Mouse (Mus musculus): ENCODE measurements around the gene Ap1g2.
A peak's percentile ranks its signal among the peaks of the same experiment; 100 is the strongest.

Gene Ap1g2

DNA sequence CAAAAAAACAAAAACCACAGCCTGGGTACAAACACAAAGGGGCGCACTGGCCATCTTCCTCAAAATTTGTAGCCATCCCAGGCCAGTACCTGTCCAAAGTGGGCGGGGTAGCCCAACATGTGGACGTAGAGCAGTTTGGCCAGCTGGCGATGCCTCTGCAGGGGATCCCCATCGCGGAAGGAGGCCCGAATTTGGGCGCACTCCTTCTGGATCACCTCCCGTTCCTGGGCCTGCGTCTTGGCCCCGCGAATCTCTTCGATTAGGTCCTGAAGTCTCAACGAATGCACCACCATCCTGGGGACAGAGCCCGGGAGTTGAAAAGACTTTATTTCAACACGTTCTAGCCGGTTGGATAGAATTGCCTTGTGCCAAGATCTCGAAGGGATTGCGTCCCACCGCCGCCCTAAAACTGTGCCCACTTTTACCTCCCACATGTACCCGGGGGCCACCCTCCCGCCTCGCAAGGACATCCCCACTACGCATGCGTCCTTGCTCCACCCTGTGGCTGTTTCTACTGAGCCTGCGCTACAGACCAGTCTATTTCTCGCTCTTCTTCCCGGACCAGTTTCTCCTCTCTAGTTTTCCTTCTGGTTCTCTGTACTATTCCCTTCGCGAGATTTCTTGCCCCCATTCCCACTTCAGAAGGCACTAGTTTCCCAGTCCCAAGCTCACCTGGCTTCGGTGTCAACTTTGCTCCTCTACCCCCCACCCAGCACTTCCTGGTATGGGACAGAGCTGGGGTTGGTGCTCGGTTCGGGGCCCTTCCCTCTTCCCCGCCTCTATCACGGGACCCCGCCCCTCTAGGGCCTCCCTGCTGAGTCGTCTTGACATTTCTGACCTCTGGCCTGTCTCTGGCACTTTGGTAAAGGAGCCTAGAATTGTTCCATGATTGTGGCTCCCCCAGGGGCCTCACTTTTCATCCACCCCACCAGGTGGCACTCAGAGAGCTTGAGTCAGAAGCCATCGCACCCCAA is at the start of gene Ap1g2:
Gene Ap1g2, minus strand, starts transcription at position 758 of the 974 bp plus-strand sequence.
- peak; percentile 88 for DNase-seq (ENCODE audit: low spot score)

DNA sequence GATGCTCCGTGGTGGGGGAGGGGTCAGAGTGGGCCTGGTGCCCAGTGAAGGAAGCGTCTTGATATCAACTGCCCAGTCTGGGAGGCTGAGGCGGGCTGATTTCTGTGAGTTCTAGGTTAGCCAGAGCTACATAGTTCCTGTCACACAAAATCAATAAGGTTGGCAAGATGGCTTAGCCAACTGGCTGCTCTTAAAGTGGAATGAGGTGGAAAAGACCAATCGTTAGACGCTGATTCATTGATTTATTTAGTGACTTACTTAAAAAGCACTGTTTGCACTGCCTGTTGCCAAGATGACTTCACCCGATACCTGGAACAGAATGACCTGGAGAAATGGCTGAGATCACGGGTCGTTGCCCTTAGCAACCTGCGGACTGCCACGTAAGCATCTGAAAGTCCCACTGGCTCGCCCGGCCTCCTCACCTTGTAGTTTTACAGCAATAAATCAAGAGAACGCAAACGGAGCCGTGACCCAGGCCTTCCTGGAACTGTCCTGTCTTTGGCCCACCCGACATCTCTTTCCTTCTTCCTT is 46.6 kb upstream of the Ap1g2 start:
- no peak for DNase-seq (ENCODE audit: low spot score)

DNA sequence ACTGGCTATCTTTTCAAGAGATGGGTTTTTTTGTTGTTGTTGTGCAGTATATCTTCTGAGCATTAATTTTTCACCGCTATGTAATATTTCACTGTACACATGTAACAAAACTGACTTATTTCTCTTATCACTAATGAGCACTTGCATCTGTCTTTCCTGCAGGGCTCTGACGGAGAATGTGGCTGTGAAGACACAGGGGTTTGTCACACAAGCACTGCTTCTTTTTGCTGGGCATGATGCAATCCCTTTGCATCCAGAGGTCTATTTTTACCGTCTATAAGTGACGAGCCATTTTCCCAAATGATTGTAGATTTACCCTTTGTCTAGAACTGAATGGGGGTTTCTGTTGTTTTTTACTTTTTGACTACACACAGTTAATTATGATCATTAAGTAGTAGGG is 45.8 kb upstream of the Ap1g2 start:
- DNase-seq (ENCODE audit: low spot score): no peak

DNA sequence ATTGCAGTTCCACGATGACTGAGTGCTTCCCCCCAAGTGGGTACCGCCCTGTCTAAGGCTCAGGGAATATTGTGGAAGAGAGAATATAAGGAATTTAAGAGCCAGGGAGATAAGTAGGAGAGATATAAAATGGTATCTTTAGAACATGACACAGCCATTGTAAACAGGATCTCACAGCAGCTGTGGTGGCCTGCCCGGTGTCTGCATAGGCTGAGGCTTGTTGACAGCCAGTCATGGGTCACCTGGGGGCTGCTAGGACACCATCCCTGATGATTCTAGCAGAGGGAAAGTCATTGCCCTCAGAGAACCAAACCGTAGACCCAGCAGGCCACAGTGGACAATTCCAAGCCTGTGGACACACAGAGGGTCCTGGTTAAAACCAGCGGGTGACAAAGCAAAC is 44.6 kb upstream of the Ap1g2 start:
- DNase-seq (ENCODE audit: low spot score): no peak

DNA sequence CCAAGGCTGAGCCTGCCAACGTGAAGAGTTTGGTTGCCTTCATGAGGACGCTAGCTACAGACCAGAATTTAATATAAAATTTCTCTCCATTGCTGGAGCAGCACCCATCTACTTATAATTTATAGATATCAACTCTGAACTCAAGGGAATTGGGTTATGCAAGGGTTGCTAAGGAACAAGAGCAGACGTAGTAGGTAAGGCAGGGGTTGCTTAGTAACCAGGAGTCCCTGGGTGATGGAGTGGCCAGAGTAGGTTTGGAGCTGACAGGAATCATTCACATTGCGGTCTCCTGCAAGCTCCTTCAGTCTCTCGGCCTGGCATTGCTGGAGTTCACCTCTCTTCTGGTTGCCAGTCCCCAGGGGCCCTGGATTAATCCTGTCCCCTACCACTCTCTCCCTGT is 42.6 kb upstream of the Ap1g2 start:
- DNase-seq (ENCODE audit: low spot score): no peak

DNA sequence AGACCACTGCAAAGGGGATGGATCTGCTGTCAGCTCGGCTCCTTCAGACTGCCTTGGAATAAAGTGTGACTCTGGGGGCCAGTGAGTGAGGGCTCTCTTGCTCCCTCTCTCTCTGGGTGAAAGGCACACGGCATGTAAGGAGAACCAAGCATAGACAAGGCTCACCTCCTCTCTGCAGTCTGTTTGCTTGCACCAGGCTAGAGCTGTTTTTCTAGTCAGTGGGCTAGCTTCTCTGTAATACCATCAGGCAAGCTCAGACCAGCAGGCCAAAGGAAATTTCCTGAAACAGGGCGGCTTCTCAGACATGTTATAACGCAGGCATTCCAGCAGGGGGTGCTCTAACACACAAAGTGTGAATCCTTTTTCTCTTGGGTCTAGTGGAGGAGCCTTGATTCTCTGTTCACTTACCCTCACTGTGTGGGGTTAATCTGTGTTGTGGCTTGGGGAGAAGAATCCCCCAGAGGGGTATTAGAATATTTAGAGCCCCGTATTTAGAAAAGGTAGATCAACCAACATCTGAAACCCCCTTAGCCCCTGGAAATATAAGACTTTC is 42.0 kb upstream of the Ap1g2 start:
- DNase-seq (ENCODE audit: low spot score): peak; percentile 51

DNA sequence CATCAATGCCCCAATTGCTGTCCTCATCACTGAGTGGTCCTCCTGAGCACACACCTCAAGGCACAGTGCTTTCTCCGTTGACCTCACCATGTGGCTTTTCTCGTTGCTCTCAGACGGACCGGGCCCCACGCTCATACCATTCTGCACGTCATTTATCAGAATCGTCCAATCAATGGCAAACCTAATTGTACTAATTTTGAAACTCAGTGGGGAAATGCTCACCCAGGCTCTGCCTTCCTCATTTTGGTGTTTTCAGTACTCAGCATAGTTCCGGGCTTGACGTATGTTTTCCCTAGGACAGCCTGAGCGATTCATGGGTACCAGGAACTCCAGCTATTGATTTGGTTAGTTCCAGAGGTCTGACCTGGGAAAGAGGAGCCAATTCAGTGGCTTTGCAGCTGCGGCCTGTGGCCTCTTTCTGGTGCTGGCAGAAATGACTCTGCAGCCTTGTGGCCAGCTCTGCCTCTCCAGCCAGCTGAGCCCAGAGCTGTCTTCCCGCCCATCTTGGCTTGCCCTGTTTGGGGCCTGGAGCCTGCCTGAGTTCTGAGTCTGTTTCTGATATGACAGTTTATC is 40.5 kb upstream of the Ap1g2 start:
- no peak for DNase-seq (ENCODE audit: low spot score)

DNA sequence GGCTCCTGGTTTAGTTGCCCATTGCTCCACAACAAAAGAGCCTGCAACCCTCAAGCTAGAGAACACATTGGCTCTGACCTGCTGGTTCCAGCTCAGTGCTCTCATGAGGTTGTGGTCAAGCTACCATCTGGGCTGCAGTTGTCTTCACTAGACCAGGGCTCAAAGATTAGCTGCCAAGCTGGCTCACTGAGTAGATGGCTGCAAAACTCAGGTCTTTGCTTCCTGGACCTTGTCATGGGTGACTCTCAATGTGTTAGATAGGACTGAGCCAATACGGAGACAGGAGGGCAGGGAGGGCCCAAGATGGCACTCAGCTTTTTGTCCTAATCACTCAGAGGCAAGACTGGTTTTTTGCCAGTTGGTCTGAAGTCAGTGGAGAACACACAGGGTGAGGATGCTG is 39.9 kb upstream of the Ap1g2 start:
- no peak for DNase-seq (ENCODE audit: low spot score)

DNA sequence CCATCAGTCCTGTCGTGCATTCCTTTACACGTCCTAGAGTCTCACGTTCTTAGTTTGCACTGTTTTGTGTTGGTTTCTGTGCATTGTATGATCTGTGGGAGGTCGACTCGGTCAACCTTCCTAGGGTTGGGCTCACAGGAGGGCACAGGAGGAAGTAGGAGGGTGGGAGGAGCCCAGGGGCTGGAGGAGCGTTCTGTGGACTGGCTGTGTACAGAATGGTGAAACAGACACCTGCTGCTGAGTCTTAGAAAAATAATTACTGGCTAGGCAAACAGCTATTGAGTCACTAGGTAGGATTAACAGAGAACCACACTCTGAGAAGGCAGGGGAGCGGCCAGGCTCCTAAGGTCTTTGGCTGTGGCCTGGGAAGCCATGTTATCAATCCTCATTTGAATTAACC is 32.9 kb upstream of the Ap1g2 start:
- DNase-seq (ENCODE audit: low spot score): no peak

DNA sequence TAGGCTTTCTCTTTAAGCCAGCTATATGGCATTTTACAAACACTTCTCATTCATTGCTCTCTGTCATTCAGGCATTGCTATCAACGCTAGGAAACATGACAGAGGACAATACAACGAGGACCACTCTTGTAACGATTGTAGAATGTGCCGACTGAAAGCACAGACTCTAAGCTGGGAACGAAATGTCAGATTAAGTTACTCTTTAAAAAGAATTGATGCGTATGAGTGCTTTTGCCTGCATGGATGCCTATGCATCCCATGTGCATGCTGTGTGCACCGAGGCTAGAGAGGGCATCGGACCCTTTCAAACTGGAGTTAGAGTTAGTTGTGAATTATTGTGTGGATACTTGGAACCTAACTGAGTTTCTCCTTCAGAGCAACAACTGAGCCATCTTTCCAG is 29.3 kb upstream of the Ap1g2 start:
- no peak for DNase-seq (ENCODE audit: low spot score)

DNA sequence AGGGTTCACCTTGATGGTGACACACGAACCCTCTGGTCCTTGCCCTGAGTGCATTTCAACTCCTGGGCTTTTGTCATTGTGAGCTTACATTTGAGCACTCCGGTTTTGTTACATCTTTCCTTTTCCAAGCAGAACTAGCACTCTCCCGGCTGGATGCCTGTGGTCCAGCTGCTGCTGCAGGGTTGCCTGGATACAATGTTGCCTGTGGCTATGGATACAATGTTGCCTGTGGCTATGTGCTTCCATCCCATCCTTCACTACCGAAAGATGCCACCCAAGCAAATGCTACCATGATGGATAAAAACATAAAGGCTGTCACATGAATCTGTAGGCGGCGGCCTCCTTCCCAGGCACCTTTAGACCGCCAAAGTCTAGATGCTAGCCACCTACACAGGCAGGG is 20.1 kb upstream of the Ap1g2 start:
- DNase-seq (ENCODE audit: low spot score): no peak

DNA sequence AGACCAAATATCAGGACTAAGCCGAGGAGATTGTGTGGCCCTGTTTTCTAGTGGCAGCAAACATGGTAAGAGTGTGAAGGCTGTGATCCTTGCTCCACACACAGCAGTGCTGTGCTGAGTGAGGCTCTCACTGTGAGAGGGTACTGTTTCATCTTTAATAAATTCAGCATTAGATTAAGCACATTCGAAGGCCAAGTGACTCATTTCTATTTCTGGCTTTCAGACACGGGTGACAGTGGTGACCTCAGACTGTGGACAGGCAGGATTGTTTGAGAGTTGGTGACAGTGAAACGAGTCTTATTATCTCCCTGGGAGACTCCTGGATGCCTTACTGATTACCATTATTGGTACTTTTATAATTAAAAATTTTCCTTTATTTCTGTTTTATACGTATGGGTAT is 19.3 kb upstream of the Ap1g2 start:
- no peak for DNase-seq (ENCODE audit: low spot score)

DNA sequence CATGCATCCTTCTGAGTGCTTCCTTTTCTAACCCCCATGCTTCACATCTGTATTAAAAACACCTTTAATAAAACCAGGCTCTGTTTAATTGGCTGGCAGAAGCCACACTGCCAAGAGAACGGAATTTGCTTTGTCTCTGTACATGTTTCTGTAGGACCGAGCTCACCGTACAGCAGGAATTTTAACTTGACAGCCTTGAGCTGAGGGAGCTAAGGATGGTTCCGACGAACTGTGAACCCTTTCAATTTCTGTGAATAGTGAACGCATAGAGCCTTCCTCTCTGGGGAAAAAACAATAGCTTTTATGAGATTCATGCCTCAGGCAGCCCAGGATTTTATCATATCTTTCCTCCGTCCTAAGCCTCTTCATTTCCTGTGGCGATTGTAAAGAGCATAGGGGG is 16.0 kb upstream of the Ap1g2 start:
- no peak for DNase-seq (ENCODE audit: low spot score)

DNA sequence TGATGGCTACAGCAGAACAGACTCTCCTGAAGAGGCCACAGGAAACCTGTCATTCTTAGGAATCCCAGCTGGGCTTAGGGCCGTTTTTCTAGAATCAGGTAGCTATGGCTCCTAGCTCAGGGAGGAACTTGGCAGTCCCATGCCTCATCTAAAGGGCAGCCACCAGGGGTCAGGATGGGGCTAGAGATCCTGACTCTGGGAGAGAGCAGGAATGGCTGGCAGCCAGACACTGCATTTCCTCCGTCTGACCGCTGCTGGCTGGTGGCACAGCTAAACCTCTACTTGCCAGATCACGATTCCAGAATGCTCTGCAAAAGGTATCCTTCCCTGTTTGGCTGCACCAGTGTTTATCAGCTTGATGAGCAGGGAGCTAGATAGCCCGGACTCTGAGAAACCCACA is 15.6 kb upstream of the Ap1g2 start:
- DNase-seq (ENCODE audit: low spot score): peak; percentile 78

DNA sequence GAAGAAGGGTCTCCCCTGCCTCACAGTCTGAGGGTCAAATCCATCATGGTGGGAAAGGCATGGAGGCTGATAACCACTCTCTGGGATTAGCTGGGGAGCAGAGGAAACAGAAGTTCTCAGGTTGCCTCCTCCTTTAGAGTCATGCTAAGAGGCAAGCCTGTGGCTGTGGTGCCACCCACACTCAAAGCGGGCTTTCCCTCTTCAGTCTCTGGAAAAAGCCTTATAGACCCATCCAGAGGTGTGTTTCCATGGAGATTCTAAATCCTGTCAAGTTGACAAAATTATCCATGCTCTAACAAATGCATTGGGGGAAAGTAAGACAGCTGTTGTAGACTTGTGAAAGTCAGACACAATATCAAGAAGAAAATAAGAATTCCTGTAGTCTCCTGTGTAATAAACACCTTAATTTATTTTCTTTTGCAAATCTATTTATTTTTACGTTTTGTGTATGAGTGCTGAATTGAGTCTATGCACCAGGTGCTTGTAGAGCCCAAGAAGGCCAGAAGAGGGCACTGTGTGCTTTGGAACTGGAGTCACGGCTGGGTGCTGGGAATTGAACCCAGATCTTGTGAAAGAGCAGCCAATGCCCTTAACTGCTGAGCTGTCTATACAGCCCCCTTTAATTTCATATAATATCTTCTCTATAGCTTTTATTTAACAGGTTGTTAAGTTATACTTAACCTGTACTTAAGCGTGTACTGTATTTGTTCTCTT is 13.2 kb upstream of the Ap1g2 start:
- DNase-seq (ENCODE audit: low spot score): no peak

DNA sequence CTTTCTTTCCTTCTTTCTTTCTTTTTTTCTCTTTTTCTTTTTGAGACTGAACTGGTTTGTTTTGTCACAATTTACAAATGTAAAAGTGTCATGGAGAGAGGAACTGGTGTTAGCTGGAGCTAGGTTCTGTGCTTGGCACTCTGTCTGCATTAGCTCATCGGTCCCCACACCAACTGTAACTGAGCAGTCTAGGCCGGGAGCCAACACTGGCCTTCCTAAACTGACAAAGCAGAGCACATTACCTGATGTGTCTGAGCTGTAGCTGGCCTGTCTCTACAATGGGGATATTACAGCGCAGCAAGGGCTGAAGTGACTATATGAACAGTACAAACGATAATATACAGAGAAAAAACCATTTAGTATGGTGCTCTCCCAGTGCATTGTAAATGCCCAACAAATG is 12.5 kb upstream of the Ap1g2 start:
- DNase-seq (ENCODE audit: low spot score): peak; percentile 65

DNA sequence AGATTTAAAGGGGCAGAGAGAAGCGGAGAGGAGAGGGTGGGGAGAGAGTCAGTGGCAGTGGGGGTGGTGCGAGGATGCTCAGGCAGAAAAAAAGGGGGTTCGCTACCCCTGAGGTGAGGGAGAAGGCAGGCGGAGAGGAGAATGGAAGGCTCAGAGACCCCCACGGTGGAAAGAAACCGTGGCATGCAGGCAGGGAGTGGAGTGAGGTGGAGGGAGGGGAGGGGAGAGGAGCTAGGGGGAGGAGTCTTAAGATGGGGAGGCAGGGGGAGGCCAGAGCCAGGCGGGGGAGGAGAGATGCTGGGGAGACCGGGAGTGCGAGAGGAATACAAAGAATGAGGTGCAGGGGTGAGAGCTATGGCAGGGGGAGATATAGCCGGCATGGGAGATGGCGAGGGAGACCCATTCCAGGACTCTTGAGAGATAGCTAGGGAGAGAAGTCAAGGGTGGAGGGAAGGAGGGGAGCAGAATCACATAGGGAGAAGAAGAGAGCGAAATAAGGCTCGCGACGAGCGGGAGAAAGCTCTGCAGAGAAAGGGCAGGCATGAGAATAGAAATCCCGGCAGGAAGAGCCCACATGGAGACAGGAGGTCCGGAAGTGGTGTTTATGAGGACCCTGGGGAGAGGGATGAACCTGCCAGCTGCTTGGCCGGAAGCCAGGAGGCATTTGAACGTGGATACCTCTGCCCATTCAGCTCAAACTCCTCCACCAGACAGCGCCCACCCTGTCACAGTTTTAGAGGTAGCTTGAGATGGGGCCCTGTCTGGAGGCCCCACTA is 10.2 kb upstream of the Ap1g2 start, which contains the start of gene Jph4:
Gene Jph4, minus strand, starts transcription at position 511 of the 776 bp plus-strand sequence.
- DNase-seq (ENCODE audit: low spot score): peak; percentile 69

DNA sequence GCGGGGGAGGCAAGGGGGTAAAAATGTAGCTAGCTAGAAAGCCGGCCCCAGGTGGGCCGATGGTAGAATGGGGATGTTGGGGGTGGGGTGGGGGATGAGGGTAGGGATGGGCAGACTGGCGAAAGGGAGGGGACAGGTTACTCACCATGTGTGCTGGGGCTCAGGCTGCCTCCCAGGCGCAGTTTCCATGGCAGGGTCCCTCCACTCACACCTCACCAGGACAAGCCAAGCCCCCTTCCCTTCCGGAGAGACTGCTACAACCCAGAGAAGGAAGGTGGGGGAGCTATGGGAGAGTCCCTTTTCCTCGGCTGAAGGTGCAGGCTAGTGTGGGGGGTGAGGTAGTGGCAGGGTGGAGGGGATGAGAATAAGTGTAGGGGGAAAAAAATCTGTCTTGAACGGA is 9.5 kb upstream of the Ap1g2 start:
- DNase-seq (ENCODE audit: low spot score): no peak

DNA sequence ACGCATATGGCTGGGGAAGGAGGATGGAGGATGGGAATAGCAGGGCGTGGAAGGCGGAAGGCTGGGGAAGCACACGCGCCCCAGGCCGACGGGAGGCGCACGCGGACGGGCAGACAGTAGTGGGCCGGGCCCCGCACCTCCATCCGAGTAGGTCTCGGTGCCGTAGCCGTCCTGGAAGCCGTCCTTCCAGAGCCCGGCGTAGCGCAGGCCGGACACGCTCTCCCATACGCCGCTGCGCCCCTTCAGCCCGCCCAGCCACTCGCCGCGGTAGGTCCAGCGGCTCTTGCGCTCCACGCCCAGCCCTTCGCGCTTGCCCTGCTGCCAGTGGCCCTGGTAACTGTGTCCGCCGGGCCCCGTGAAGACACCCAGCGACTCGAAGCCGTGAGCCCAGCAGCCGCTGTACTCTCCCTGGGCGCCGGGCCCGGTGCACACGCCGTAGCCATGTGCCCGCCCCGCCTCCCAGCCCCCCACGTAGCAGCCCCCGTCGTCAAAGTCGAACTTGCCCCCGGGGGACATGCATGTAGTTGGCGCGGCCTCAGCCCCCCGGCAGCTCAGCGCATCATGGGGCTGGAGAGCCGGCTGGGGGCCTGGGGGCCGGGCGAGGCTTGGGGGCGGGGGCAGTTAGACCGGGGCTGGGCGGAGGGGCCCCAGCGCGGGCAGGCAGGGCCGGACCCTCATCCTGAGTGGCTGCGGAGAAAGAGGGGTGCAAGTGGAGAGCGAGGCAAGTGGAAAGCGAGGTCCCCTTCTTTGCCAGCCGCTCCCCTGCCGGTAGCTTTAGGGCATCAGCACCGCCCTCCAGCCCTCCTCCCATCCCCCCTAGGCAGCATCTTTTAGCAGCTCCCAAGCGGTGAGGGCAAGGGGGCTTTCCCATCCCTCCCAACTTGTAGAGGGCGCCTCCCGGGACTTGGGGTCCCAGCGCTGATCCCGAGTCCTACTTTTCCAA is 8.6 kb upstream of the Ap1g2 start:
- DNase-seq (ENCODE audit: low spot score): peak; percentile 73

DNA sequence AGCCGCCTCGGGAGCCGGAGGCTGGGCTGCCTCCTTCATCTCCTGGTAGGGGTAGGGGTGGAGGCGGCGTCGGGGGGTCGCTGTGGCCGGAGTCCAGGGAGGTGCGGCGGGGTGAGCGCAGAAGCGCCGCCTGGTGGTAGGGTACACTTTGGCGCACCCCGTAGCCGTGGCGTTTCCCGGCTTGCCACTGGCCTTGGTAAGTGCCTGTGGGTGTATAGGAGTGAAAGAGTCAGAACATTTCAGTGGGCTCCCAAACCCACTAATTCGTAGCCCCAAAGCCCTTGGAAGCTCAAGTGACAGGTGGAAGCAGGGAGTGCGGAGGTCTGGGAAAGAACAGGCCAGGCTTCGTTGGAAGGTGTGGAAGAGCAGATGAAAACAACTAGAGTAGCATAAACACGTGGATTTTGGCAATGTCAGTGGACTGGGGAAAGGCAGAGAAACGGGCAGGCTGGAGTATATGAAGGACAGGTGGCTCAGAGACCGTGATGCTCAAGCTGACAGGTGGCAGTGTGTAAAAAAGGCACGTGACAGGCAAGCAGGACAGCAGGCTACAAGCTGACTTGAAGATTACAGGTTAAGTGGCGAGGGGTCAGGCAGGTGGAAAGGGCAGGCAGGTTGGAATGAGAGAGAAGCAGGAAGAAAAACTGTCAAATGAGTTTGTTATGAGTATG is 7.7 kb upstream of the Ap1g2 start:
- DNase-seq (ENCODE audit: low spot score): no peak

All from layer of hippocampus, adult 11-12 months (tissue).